Mouse (Mus musculus) cerebellum, adult 2 months (tissue): ENCODE data around the gene St6gal2. TPM values are rescaled to one million over a fixed set of nuclear protein-coding genes. Genes with fewer than 3 reads are reported as not detected.
A peak's percentile ranks its signal among the peaks of the same experiment; 100 is the strongest.

Source experiments
- DNase-seq, 2 experiments: peaks; one replicate each; pipeline ENCODE4 v3.0.0; 2021
- H3K27ac ChIP-seq: fragments of 200-500 bp; 2 replicates; pipeline ENCODE4 v1.5.1; 2012; ENCODE audit warnings: low read length, control low read depth, inconsistent platforms; ENCODE audit not compliant: insufficient read depth
- H3K27me3 ChIP-seq: fragments of 200-500 bp; 2 replicates; pipeline ENCODE4 v1.6.1; 2012; ENCODE audit warnings: inconsistent platforms, mild to moderate bottlenecking, low read length, moderate library complexity; ENCODE audit not compliant: control insufficient read depth, insufficient read depth
- H3K4me1 ChIP-seq: fragments of 200-500 bp; 2 replicates; pipeline ENCODE4 v1.6.1; 2011; ENCODE audit warnings: low read length; ENCODE audit not compliant: control insufficient read depth, insufficient read depth
- H3K4me3 ChIP-seq: fragments of 200-500 bp; replicated peaks from 2 replicates; pipeline ENCODE3; 2011; ENCODE audit warnings: mild to moderate bottlenecking, low read depth, low read length, control low read depth; ENCODE audit not compliant: insufficient read depth
- CTCF ChIP-seq: fragments of 200-500 bp; IDR thresholded peaks from 2 replicates; pipeline ENCODE4 v1.5.1; 2011; ENCODE audit warnings: low read depth, mild to moderate bottlenecking, control low read depth, low read length, moderate library complexity, borderline replicate concordance; ENCODE audit not compliant: insufficient read depth
- POLR2A ChIP-seq: fragments of 200-500 bp; IDR thresholded peaks from 2 replicates; pipeline ENCODE4 v1.6.1; 2011; ENCODE audit warnings: low read length, control low read depth, borderline replicate concordance; ENCODE audit not compliant: insufficient read depth
- WGBS: fragments of 180-500 bp; shearing (Covaris S2); methylation state at CpG from one replicate; pipeline ENCODE4 v1.1.7; 2018; 5-methylcytosine and 5-hydroxymethylcytosine counted together
- polyA plus RNA-seq: library from polyadenylated mRNA; depleted of rRNA; stranded (reverse); fragments of >200 nt; gene quantifications from 2 replicates; pipeline ENCODE4 v1.2.3, GENCODE M21; 2012

Gene St6gal2
- polyA plus RNA-seq, 1 experiment = 3.1 TPM

- 81% methylated on average over 3 of the region's 3 CpGs for WGBS
- TF ChIP-seq POLR2A (no peak), CTCF (no peak)
- Histone ChIP-seq H3K4me1 (no peaks in the 10 kb centered on the region), H3K27ac (no peak overlapping the region), H3K4me3 (no peak overlapping the region), H3K27me3 (no peaks in the 10 kb centered on the region)
- DNase-seq = no peak
Observed at GRCm38 (mm10) chr17:55467579-55467978, 22.4 kb downstream of the St6gal2 start.

GRCm38 (mm10) chr17:55468963-55469362 lies 23.8 kb downstream of the St6gal2 start:
- Histone ChIP-seq H3K4me3 (no peak overlapping the region), H3K4me1 (no peaks in the 10 kb centered on the region), H3K27me3 (no peaks in the 10 kb centered on the region), H3K27ac (no peak overlapping the region)
- no peak for DNase-seq
- TF ChIP-seq CTCF (no peak), POLR2A (no peak)

- H3K27me3 ChIP-seq = no peaks in the 10 kb centered on the region
- WGBS = 88% methylated on average over 4 of the region's 4 CpGs
Observed at GRCm38 (mm10) chr17:55475974-55476373, 30.8 kb downstream of the St6gal2 start.

GRCm38 (mm10) chr17:55477361-55477760 lies 32.2 kb downstream of the St6gal2 start:
- no peak overlapping the region for H3K4me3 ChIP-seq
- H3K27ac ChIP-seq = no peak overlapping the region
- no peak for TF ChIP-seq CTCF
- TF ChIP-seq POLR2A = no peak
- no peak for DNase-seq
- H3K4me1 ChIP-seq = no peaks in the 10 kb centered on the region
- no peaks in the 10 kb centered on the region for H3K27me3 ChIP-seq

More at GRCm38 (mm10) chr17:55475974-55476373, 30.8 kb downstream of the St6gal2 start:
- no peak overlapping the region for H3K27ac ChIP-seq
- no peak for DNase-seq
- TF ChIP-seq POLR2A = no peak
- TF ChIP-seq CTCF = no peak
- no peak overlapping the region for H3K4me3 ChIP-seq
- no peaks in the 10 kb centered on the region for H3K4me1 ChIP-seq

GRCm38 (mm10) chr17:55479367-55479766 lies 34.2 kb downstream of the St6gal2 start:
- TF ChIP-seq CTCF (no peak), POLR2A (no peak)
- DNase-seq = no peak
- 73% methylated on average over 7 of the region's 7 CpGs for WGBS
- Histone ChIP-seq H3K4me3 (no peak overlapping the region), H3K27me3 (no peaks in the 10 kb centered on the region), H3K4me1 (no peaks in the 10 kb centered on the region), H3K27ac (no peak overlapping the region)

GRCm38 (mm10) chr17:55484108-55484870 lies 39.1 kb downstream of the St6gal2 start:
- H3K4me3 ChIP-seq = no peak overlapping the region
- no peaks in the 10 kb centered on the region for H3K4me1 ChIP-seq
- 88% methylated on average over 7 of the region's 7 CpGs for WGBS
- H3K27me3 ChIP-seq = no peaks in the 10 kb centered on the region
- no peak overlapping the region for H3K27ac ChIP-seq
- TF ChIP-seq CTCF (no peak), POLR2A (no peak)
- DNase-seq = no peak

- DNase-seq = peak; percentile 9 to 11
- no peaks in the 10 kb centered on the region for H3K27me3 ChIP-seq
- peaks cover 3% of the 10 kb centered on the region; the same call in 1 of the 2 replicates for H3K4me1 ChIP-seq
- H3K27ac ChIP-seq = no peak overlapping the region
- no peak overlapping the region for H3K4me3 ChIP-seq
- no peak for TF ChIP-seq CTCF
- 40% methylated on average over 7 of the region's 7 CpGs for WGBS
Observed at GRCm38 (mm10) chr17:55531872-55532271, 86.7 kb downstream of the St6gal2 start.

GRCm38 (mm10) chr17:55548476-55548875 lies 103.3 kb downstream of the St6gal2 start:
- H3K27me3 ChIP-seq = no peaks in the 10 kb centered on the region
- H3K4me3 ChIP-seq = no peak overlapping the region
- 74% methylated on average over 1 of the region's 1 CpGs for WGBS
- TF ChIP-seq POLR2A = no peak
- TF ChIP-seq CTCF = no peak
- no peak for DNase-seq
- H3K27ac ChIP-seq = no peak overlapping the region
- H3K4me1 ChIP-seq = no peaks in the 10 kb centered on the region
